Mouse (Mus musculus) cerebellum, adult 11-12 months (tissue): ENCODE data around the gene Tnfsfm13.
A peak's percentile ranks its signal among the peaks of the same experiment; 100 is the strongest.

ENCODE experiments used
- DNase-seq: peaks from one replicate; pipeline ENCODE4 v3.0.0; 2022

The Tnfsfm13 gene

DNA sequence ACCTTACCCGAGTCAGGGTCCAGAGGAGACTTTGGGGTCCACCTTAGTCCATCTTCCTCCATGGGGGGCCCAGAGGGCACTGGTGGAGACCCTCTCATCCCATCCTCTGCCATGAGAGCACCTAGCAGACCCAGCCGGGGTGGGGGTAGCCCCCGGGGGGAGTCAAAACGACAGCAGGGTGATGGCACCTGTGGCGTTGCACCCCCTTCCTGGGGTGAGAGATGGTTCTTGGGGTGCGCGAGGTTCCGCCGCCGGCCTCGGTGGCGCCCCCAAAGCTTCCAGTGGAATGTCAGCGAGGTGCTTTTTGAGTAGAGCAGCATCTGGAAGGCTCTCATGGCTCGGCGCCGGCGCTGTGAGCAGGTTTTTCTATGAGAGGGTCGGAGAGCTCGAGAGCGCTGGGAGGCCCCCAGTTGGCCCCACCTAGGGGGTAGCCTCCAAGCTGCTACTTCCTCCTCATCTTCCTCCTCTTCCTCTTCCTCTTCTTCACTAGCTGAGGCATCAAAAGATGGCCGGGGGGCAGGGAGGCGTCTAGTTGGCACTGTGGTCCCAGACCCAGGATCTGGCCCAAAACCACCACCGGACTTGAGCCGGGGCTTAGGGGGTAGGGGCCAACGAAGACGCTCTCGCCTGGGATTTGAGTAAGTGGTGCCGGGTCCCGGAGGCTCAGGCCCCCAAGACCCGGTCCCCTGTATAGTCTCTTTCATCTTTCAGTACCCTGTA is 15.6 kb downstream of the Tnfsfm13 start:
- peak; percentile 71 for DNase-seq

DNA sequence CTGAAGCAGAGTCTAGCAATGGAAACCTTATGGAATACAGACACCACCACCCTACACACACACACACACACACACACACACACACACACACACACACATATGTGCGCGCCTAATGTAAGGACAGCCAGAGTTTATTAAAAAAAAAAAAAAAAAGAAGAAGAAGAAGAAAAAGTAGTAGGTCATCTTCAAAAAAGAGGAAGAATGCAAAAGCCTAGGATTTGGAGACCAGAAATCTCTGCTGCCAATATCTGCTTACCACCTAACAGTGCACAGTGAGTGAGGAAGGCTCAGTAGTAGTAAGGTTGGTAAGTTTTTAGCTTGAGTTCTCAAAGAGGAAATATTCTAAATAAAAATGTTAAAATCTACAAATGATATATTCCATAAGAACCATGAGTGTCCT is 16.8 kb downstream of the Tnfsfm13 start:
- no peak for DNase-seq

DNA sequence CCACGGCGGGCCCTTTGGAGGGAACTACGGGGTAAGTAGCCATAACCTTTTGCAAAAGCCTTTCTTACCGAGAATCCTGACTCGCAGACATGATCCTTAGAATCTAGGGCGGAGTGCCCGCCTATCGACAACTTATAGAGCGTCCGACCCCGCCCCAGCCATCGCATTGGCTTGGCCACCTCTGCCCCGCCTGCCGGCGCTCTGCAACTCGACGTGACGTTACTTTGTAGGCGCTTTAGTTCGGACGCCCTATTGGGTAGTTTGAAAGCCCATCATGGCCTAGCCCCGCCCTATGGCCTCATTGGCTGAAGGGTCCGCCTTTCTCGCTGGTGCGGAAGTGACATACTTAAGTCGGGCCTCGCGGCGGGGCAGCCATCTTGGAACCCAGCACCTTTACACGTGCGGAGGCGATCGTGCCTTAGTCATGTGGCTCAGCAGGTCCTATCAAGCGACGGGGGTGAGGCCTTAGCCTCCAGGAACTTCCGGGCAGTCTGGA is 23.6 kb downstream of the Tnfsfm13 start, which contains the start of gene Eif4a1:
Eif4a1 (minus strand) TSS at position 213 of the 496 bp plus-strand sequence.
- peak; percentile 100 for DNase-seq

DNA sequence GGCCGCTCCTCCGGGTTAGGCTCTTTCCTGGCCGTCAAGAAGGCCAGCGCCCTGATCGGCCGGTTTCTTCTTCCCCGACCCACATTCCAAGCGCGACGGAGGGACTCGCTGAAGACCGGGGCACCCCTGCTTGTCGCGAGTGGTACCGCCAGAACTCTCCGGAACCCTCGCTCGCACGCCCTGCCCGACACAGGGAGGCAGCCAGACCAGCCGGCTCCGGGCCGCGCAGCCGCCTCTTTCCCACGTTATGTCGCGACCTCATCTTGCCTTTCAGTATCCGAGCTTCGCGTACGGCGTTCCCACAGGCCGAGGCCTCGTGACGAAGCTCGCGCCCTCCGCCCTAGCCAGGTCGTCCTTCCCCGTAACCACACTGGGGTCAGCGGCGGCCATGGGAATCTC is 24.2 kb downstream of the Tnfsfm13 start:
- no peak for DNase-seq

DNA sequence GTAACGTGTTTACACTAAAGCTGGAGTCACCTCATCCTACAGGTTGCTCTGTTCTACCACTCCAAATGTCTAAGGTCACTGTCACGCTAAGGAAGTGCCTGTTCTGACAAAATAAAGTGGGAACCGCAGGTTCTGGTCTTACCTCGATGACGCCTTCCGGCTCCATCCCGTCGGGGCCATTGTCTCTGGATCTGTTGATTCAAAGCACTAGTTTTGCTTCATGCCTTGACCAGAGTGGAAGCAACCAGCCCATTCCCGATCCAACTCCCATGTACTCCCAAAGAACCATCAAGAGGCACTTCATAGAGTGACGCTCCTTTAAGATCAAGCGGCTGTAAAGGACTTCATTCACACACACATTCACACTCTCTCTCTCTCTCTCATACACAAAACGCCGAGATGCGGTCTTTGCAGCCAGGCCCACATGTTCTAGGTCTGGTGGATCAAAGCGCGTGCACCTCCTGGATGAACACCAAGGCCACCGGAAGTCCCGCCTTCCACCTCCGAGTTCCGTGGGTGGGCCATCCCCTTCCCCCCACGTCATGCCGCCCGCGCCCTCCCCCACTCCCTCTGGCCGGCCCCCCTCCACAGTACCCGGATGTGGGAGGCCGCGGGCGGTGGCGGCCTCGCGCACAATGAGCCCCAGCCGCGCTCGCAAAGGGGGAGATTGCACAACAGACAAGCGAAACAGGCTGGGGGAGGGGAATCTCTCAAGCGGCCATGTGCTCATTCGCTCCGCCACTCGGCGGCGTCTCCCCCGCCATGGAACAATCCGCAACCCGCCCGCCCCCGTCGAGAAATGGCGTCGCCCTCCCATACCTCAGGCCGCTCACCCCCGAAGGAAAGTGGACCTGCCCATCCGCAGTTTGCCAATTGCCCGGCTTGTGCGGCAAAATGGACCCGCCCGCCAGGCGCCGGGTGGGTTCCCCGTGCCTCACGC is 24.8 kb downstream of the Tnfsfm13 start:
- peak; percentile 97 for DNase-seq

- DNase-seq: no peak
Observed at GRCm38 (mm10) chr11:69666665-69667005, 29.3 kb downstream of the Tnfsfm13 start.

DNA sequence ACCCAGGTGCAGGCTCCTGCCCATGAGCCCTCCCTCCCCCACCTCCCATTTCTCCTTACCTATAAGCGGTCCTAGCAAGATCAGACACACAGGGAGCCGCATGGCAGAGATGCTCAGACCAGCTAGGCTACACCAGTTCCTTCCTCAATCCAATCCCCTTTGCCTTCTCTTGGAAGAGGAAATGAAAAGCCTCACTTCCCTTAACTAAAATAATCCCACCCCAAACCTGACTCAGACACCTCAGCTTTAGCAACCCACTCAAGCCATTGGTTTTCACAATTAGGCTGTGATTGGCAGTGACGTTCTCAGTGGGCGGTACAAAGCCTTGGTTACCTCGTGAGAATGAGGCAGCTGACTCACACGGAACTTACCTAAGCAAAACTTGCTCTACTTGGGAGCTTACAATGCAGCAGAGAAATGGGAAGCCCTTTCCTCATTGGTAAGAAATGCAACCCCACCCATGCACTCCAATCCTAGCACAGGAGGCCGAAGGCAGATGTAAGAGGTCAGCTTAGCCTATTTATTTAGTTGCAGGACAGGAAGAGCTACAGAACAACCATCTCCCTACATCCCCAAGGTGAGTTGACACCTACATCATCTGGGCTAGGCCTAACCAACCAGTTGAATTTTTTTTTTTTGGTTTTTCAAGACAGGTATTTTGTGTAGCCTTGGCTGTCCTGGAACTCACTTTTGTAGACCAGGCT is 29.8 kb downstream of the Tnfsfm13 start, which contains the start of gene Cd68:
Cd68 (minus strand) TSS at position 193 of the 704 bp plus-strand sequence.
- no peak for DNase-seq

DNA sequence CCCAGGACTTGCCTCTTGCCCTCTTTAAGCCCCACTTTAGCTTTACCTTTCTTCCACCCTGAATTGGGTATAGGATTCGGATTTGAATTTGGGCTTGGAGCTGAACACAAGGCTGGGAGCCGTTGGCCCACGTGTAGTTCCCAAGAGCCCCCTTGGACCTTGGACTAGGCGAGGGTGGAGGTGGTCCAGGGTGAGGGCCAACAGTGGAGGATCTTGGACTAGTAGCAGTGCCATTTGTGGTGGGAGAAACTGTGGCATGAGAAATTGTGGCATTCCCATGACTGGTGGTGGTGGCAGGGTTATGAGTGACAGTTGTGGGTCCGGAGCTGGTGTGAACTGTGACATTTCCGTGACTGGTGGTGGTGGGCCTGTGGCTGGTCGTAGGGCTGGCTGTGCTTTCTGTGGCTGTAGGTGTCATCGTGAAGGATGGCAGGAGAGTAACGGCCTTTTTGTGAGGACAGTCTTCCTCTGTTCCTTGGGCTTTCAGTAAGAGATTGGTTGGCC is 30.4 kb downstream of the Tnfsfm13 start:
- peak; percentile 30 for DNase-seq

GRCm38 (mm10) chr11:69664841-69665240 is 31.1 kb downstream of the Tnfsfm13 start:
- peak; percentile 30 for DNase-seq

- DNase-seq: peak; percentile 60
Observed at GRCm38 (mm10) chr11:69663795-69664194, 32.1 kb downstream of the Tnfsfm13 start.

GRCm38 (mm10) chr11:69662967-69663671 is 32.8 kb downstream of the Tnfsfm13 start:
- peak; percentile 72 for DNase-seq

DNA sequence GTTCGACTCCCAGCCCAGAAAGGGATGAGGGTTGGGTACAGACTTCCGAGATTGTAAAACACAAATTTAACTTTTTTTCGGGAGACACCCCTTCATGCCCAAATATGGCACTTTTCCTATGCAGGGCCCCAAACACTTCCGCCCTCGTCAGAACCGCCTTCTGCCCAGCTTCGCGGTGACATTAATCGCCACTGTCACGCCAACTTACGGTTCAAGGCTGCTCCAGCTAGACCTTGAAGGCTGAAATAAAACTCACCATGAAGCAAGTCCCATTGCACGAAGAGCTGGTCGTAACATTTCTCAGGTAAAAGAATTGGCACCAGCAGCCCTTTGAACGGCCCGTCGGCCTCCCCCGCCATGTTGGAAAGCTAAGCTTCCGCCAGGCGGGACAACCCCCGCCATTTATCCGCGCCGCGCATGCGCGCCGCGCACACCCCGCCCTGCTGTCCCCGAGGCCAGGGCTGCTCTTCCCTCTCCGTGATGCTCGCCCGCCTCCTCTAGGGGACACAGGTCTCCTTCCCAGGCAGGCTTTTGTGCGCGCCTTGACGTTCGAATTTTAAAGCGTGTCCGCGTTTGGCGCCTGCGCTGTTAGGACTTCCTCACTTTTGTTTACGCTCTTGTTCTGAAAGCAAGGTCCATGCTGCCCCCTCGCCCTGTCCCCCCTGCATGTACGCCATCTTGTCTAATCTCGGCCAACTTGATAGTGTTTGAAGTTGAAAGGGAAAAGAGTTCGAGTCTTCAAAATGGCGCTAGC is 33.5 kb downstream of the Tnfsfm13 start, which contains the start of gene Mpdu1:
Mpdu1 (minus strand) TSS at position 430 of the 754 bp plus-strand sequence.
- peak; percentile 98 for DNase-seq

DNA sequence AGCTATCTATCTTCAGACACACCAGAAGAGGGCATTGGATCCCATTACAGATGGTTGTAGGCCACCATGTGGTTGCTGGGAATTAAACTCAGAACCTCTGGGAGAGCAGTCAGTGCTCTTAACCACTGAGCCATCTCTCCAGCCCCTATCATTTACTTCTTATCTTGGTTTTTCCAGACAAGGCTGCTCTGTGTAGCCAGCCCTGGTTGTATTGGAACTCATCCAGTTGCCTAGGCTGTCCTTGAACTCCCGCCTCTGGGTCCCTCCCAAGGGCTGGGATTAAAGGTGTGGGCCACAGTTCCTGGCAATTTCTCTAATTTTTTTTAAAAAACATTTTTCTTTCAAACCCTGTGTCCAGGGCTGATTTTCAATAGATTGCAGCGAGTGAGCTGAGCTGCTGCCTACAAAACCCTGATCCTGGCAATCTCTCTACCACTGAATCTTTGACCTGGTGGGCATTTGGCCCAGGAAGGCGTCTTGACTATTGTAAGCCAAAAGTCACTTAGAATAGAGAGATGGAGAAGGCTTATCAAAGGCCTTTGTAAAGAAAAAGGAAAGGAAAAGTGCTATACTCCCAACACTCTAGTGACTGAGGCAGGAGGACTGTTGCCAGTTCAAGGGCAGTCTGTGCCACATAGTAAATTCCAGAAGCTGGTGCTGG is 34.5 kb downstream of the Tnfsfm13 start:
- peak; percentile 56 for DNase-seq

GRCm38 (mm10) chr11:69657462-69657881 is 38.4 kb downstream of the Tnfsfm13 start:
- DNase-seq: peak; percentile 45

DNA sequence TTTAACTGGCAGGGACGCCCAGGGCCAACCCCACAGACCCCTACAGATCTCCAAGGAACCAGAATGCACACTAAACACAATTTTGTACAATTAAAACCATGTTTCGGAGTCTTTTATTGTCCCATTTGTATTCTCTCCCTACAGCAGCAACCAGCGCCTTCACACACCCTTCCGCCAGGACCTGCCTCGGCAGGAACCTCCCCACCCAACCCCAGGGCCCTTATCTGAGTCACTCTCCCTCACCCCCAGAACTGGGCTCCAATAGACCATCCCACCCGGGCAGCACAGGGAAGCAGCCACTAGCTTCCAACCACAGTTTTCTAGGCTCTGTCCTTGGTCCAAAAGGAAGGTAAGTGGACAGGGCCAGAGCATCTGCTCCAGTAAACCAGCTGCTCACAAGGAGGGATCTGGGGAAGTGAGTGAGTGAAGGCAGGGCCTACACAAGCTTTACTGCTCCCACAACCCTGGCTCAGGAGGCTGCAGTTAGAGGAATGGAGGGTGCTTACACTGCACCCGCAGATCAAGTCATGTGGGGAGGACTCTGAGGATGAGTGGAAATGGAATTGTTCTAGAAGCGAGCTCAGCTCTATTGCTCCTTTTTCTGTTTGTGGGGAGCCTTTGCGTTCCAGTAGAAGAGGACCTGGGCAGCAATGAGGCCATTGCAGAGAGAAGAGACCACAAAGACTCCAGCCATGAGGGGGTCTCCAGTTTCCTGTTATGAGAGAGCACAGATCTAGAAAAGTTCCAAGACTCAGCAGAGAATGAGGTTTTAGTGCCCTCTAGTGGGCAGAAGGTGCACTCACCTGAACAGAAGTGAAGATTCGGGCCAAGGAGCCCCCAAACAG is 39.1 kb downstream of the Tnfsfm13 start:
- no peak for DNase-seq

GRCm38 (mm10) chr11:69656065-69656455 is 39.8 kb downstream of the Tnfsfm13 start:
- DNase-seq: peak; percentile 32

GRCm38 (mm10) chr11:69655264-69656064 is 40.4 kb downstream of the Tnfsfm13 start, which contains the start of gene Sox15:
Sox15 (plus strand) TSS chr11:69655314.
- DNase-seq: peak; percentile 69

DNA sequence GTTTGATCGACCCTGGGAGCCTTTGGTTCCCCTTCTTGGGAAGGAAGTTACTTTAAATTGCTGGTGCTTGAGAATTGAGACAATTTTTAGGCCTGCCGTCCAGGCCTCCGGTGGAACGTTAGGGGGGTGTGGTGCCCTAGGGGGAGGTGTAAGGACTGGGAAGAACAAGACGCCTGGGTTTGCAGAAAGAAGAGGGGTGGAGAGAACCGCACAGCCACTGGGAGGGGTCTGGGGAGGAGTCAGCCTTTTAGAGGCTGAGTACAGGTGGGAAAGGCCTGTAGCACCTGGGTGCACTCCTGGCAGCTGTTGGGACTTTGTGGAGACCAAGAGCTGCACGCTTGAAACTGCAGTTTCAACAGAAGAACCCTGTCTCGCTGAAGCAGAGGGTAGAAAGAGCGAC is 41.1 kb downstream of the Tnfsfm13 start:
- DNase-seq: no peak

GRCm38 (mm10) chr11:69653399-69653798 is 42.5 kb downstream of the Tnfsfm13 start:
- no peak for DNase-seq
